Mouse (Mus musculus) ZHBTc4 (cell line): ENCODE data around the gene Nup214.

Experiments used
- DNase-seq: peaks from one replicate; pipeline ENCODE4 v3.0.0-alpha.2; 2011; ENCODE audit warnings: low read depth, low spot score

Gene Nup214

GRCm38 (mm10) chr2:32070747-32071146 lies 96.5 kb downstream of the Nup214 start:
- DNase-seq = no peak

GRCm38 (mm10) chr2:32074404-32074803 lies 100.2 kb downstream of the Nup214 start:
- DNase-seq = no peak

- no peak for DNase-seq
These were observed 101.1 kb downstream of the Nup214 start for GRCm38 (mm10) chr2:32075368-32075767.

GRCm38 (mm10) chr2:32077744-32078143 lies 103.5 kb downstream of the Nup214 start:
- no peak for DNase-seq

- peak; percentile 71 for DNase-seq
These were observed 104.3 kb downstream of the Nup214 start for GRCm38 (mm10) chr2:32078522-32078921.

- peak; percentile 61 for DNase-seq
These were observed 105.0 kb downstream of the Nup214 start for GRCm38 (mm10) chr2:32079191-32079725.

- no peak for DNase-seq
These were observed 106.4 kb downstream of the Nup214 start for GRCm38 (mm10) chr2:32080681-32081080.

GRCm38 (mm10) chr2:32081296-32081929 lies 107.2 kb downstream of the Nup214 start:
- no peak for DNase-seq

- no peak for DNase-seq
These were observed 108.0 kb downstream of the Nup214 start for GRCm38 (mm10) chr2:32082229-32082628.

GRCm38 (mm10) chr2:32083159-32084011 lies 109.1 kb downstream of the Nup214 start:
- peak; percentile 71 for DNase-seq

- DNase-seq = peak; percentile 66
These were observed 110.1 kb downstream of the Nup214 start, which contains the start of gene Fam78a for GRCm38 (mm10) chr2:32084111-32084871. Gene Fam78a, minus strand, starts transcription at chr2:32084857.

- DNase-seq = no peak
These were observed 110.6 kb downstream of the Nup214 start for GRCm38 (mm10) chr2:32084872-32085199.

- DNase-seq = no peak
These were observed 111.0 kb downstream of the Nup214 start for GRCm38 (mm10) chr2:32085231-32085630.

- no peak for DNase-seq
These were observed 113.4 kb downstream of the Nup214 start for GRCm38 (mm10) chr2:32087606-32088005.

GRCm38 (mm10) chr2:32088372-32088981 lies 114.2 kb downstream of the Nup214 start:
- peak; percentile 50 for DNase-seq

- DNase-seq = no peak
These were observed 115.4 kb downstream of the Nup214 start for GRCm38 (mm10) chr2:32089606-32090005.

GRCm38 (mm10) chr2:32090145-32090544 lies 115.9 kb downstream of the Nup214 start:
- no peak for DNase-seq

GRCm38 (mm10) chr2:32091956-32092355 lies 117.7 kb downstream of the Nup214 start:
- no peak for DNase-seq

GRCm38 (mm10) chr2:32094001-32094707 lies 119.9 kb downstream of the Nup214 start:
- DNase-seq = no peak

GRCm38 (mm10) chr2:32095351-32096121 lies 121.3 kb downstream of the Nup214 start, which contains the start of gene Plpp7:
Gene Plpp7, plus strand, starts transcription at chr2:32095528.
- DNase-seq = peak; percentile 35
